Mouse (Mus musculus) cerebellum, adult 2 months (tissue): ENCODE data around the gene Irgq.

ENCODE experiments used
- CTCF ChIP-seq: fragments of 200-500 bp; IDR thresholded peaks from 2 replicates; pipeline ENCODE4 v1.5.1; 2011; ENCODE audit warnings: low read depth, mild to moderate bottlenecking, control low read depth, low read length, moderate library complexity, borderline replicate concordance; ENCODE audit not compliant: insufficient read depth
- POLR2A ChIP-seq: fragments of 200-500 bp; IDR thresholded peaks from 2 replicates; pipeline ENCODE4 v1.6.1; 2011; ENCODE audit warnings: low read length, control low read depth, borderline replicate concordance; ENCODE audit not compliant: insufficient read depth

DNA sequence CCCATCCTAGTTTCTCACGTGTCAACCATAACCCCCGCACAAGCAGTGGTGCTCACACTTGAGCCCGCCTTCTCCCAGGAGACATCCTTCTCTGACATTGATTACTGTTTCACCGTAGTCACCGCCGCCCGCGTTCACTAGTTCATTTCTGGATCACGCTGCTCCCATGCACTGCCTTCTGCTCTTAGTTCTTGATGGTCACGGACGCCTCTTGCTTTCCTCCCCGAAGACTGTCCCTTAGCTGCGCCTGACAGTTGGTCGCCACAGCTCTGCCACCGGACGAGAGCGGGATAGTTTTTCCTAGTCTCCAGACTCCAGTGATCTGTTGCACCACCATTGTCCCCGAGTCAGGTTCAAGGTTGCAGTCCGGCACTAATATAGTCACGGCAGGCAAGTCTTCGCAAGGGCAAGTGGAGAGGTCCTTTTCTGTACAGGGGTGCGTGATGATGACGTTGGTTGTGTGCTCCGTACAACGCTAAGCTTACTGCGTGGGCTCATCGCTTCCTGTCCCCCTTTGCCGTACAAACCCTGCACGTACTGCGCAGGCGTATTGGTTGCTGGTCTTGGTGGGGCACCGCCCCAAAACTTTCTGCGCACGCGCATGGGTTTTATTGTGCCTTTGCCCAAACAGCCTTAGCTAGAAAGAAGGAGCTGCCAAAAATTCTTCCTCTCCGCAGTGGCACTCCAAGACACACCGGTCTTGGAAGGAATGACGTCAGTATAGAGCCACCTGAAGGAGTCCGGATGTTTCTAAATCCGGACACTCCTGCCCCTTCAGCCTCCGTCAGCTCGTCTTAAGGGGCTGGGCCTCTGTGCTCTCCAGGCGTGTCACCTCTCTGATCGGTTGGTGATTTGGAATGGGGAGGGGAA lies at the start of gene Irgq:
- TF ChIP-seq CTCF, result no peak
- TF ChIP-seq POLR2A, result peak; percentile 76; the same call in 1 of the 2 replicates
